Mouse (Mus musculus) spleen, adult 2 months (tissue): Measurements from ENCODE around the gene Knstrn.

Experiments used
- CTCF ChIP-seq: fragments of 200-500 bp; IDR thresholded peaks from 2 replicates; pipeline ENCODE4 v1.5.1; 2011; ENCODE audit warnings: mild to moderate bottlenecking, inconsistent platforms; ENCODE audit not compliant: insufficient read depth, insufficient read length, insufficient replicate concordance; ENCODE audit errors: extremely low read depth
- POLR2A ChIP-seq: fragments of 200-500 bp; IDR thresholded peaks from 2 replicates; pipeline ENCODE4 v1.6.1; 2011; ENCODE audit warnings: low read depth, low read length, inconsistent platforms

DNA sequence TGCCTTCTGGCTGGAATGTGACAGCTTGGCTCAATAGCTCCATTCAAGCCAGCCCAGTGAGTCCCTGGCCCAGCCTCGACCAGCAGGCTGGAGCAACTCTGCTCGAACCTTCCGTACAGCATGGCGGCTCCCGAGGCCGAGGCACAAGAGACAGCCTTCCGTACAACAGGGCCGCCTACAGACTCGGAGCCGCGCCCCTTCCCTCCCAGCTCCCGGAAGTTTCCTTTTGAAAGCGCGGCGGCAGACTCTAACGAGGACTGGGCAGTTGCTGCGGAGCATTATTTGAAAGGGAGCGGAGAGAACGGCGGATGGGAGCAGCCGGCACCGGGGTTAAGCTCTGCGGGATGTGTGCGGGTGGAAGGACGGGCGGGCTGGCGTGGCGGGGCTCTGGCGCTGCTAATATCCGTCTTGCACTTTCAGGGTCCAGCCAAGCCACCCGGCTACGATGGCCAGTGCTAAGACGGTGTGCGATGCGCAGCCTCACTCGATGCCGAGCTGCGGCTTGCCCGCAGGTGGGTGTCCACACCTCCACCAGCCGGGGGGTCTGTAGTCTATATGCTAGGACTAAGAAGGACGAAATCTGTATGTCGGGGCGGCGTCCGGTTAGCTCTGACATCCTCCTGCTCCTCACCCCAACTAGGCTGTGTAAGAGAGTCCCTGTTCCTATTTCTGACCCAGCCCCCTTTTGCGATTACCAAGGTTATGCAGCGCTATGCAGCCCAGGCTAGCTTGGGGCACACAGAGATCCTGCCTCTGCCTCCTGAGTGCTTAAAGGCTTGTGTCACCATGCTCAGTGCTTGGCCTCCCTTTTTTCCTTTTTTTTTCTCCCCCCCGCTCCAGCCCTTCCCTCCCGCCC is at the start of gene Knstrn:
- no peak for TF ChIP-seq CTCF
- no peak for TF ChIP-seq POLR2A
